Mouse (Mus musculus): ENCODE measurements at regions not wholly inside any gene's neighbourhood (a gene's known extent, or its start where the extent isn't known, plus 50 kb on each side); places are given as distances from the start of the nearest gene placed in this dataset.

- TF ChIP-seq CTCF (IDR thresholded peaks at IDR 0.05; ENCODE audit: low read depth, low read length) (no peak), POLR2A (IDR thresholded peaks at IDR 0.05; ENCODE audit: borderline replicate concordance, low read depth, low read length) (no peak)
Observed at GRCm38 (mm10) chr3:130922812-130923614, 187.3 kb upstream of the Lef1 start.
